Mouse (Mus musculus) spleen, adult 2 months (tissue): Measurements from ENCODE around the gene Ifnar1.

ENCODE experiments used
- CTCF ChIP-seq: fragments of 200-500 bp; IDR thresholded peaks from 2 replicates; pipeline ENCODE4 v1.5.1; 2011; ENCODE audit warnings: mild to moderate bottlenecking, inconsistent platforms; ENCODE audit not compliant: insufficient read depth, insufficient read length, insufficient replicate concordance; ENCODE audit errors: extremely low read depth
- POLR2A ChIP-seq: fragments of 200-500 bp; IDR thresholded peaks from 2 replicates; pipeline ENCODE4 v1.6.1; 2011; ENCODE audit warnings: low read depth, low read length, inconsistent platforms

- TF ChIP-seq CTCF, result no peak
- TF ChIP-seq POLR2A, result no peak
Measured at GRCm38 (mm10) chr16:91531856-91532255, 46.8 kb downstream of the Ifnar1 start.
